Mouse (Mus musculus) cortical plate, adult 2 months (tissue): ENCODE measurements around the gene Hist1h2bm. TPM values are rescaled to one million over a fixed set of nuclear protein-coding genes. Genes with fewer than 3 reads are reported as not detected.
A peak's percentile ranks its signal among the peaks of the same experiment; 100 is the strongest.
"Not testable (repeated sequence)": the region's sequence is repeated elsewhere in the genome, so short reads cannot be mapped to it uniquely, and the experiment has no call there.

Source experiments
- H3K27ac ChIP-seq: fragments of 200-500 bp; 2 replicates; pipeline ENCODE4 v1.5.1; 2012; ENCODE audit warnings: low read length, control low read depth, inconsistent platforms; ENCODE audit not compliant: insufficient read depth
- H3K4me1 ChIP-seq: fragments of 200-500 bp; 2 replicates; pipeline ENCODE4 v1.6.1; 2011; ENCODE audit warnings: low read length; ENCODE audit not compliant: control insufficient read depth, insufficient read depth
- H3K4me3 ChIP-seq: fragments of 200-500 bp; 2 replicates; pipeline ENCODE4 v1.5.1; 2011; ENCODE audit warnings: mild to moderate bottlenecking, low read length, control low read depth; ENCODE audit not compliant: insufficient read depth
- CTCF ChIP-seq: fragments of 200-500 bp; IDR thresholded peaks from 2 replicates; pipeline ENCODE4 v1.5.1; 2011; ENCODE audit warnings: mild to moderate bottlenecking, control low read depth, low read length; ENCODE audit not compliant: insufficient read depth; ENCODE audit errors: extremely low read depth
- POLR2A ChIP-seq: fragments of 200-500 bp; IDR thresholded peaks from 2 replicates; pipeline ENCODE4 v1.6.1; 2011; ENCODE audit warnings: mild to moderate bottlenecking, low read length, control low read depth; ENCODE audit not compliant: insufficient read depth; ENCODE audit errors: extremely low read depth
- polyA plus RNA-seq: library from polyadenylated mRNA; depleted of rRNA; stranded (reverse); fragments of >200 nt; gene quantifications from 2 replicates; pipeline ENCODE4 v1.2.3, GENCODE M21; 2012; rRNA removed

Gene Hist1h2bm
- polyA plus RNA-seq, result 0.77 TPM in 1 of 2 replicates, not detected in the other

DNA sequence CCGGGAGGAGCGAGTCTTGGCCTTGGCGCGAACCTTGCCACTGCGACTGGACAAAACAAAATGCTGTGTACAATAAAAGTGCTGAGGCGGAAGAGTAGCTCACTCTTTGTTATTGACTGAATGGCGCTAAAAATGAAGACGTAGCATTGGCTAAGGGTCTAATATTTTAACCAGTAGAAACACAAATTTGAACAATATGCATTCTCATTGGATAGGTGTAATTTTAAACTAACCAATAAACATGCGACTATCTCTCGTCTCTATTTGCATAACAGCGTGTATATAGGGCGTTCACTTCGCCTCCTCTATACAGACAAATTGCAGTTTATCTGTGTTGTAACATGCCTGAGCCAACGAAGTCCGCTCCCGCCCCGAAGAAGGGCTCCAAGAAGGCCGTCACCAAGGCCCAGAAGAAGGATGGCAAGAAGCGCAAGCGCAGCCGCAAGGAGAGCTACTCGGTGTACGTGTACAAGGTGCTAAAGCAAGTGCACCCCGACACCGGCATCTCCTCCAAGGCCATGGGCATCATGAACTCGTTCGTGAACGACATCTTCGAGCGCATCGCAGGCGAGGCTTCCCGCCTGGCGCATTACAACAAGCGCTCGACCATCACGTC is at the start of gene Hist1h2bm:
Hist1h2bm (plus strand) TSS at position 288 of the 616 bp plus-strand sequence.
- H3K4me3 ChIP-seq, result peak within 1 kb of the TSS; percentile 42
- peak; percentile 85 for TF ChIP-seq POLR2A
- H3K27ac ChIP-seq, H3K4me1 ChIP-seq: not testable (repeated sequence)

DNA sequence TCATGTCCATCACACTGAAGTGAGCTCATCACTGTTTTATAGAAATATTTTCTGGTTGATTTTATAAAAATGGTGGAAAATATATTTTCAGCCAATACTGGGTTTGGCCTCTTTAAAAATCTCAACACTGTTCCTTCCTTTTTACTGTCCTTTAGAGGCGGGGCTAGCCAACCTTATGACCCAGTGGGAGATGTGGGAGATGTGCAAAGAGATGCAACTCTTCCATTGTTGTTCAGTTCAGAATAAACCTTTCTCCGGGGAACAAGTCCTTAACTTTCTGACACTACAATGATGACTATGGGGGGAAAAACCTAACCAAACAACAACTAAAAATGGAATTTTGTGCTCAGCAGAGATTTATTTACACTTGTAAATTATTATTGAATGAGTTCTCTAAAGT is 44.5 kb upstream of the Hist1h2bm start, which contains the start of gene Olfr1360:
Olfr1360 (minus strand) TSS at position 101 of the 400 bp plus-strand sequence.
- Histone ChIP-seq H3K4me1 (no peaks in the 10 kb centered on the region), H3K4me3 (no peak within 1 kb of the TSS), H3K27ac (no peak within 1 kb of the TSS)
- TF ChIP-seq CTCF (no peak), POLR2A (no peak)

DNA sequence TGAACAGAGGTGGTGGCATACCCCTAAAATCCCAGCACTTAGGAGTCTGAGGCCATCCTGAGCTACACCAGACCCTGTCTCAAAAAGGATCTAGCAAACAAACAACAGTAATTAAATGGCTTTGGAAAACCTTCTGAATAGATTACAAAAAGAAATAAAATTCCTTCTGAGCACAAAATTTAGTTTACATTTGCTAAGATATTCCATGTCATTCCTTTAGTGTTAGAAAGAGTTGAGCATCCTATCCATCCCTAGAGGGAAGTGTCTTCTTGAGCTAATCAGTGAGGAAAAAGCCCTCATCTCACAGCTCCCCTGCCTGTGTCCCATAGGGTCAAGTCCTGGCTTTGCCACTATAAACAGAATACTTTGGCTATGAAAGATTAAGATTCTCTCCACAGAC is 24.0 kb upstream of the Hist1h2bm start, which contains the start of gene Olfr1359:
Olfr1359 (plus strand) TSS at position 301 of the 400 bp plus-strand sequence.
- Histone ChIP-seq H3K4me1 (no peaks in the 10 kb centered on the region), H3K27ac (no peak within 1 kb of the TSS), H3K4me3 (no peak within 1 kb of the TSS)
- no peak for TF ChIP-seq POLR2A
- TF ChIP-seq CTCF, result no peak

DNA sequence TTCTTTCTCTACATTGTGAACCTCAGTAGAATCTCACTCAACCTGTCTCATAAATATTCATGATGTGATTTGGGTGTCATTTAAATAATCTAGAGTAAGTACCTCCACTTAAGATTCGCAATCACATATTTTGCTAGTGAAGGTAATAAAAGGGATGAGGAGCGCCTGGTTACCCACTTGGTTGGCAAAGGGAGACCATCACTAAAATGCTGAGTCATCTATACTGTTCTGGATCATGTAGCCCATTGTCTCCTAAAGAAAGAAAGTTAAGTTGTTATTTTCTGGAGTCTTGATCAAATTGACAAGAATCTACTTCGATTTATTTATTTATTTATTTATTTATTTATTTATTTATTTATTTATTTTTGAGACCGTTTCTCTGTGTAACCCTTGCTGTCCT is 15.2 kb upstream of the Hist1h2bm start:
- H3K4me1 ChIP-seq, result no peaks in the 10 kb centered on the region
- H3K4me3 ChIP-seq, result no peak overlapping the region
- no peak for TF ChIP-seq POLR2A
- H3K27ac ChIP-seq, result no peak overlapping the region

DNA sequence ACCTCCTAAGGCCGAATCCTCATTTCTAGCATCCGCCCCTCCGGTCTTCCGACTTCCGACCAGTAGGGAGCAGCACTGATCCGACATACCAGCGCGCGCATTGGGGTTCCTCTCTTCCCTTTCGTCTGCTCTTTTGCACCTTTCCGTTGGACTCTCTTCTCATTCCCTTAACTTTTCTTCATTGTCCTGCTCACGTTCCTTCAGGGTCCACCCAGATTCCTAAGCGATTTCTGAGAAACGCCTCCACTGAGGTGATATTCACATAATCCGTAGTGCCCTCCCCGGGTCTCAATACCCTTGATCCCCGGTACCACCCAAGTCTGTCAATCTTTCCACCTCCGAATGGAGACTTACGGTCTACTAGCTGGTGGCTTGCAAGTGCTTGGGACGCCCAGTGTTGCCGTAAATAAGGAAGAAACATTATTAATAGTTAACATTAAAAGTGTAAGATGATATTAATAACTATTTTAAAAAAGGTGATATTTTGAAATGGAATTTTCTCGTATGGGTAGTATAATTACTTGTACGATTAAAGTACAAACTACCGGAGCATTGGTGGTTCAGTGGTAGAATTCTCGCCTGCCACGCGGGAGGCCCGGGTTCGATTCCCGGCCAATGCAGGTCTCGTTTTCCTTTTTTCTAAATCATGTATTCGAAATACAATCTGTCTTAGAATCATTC is 11.7 kb upstream of the Hist1h2bm start:
- peak overlapping the region; percentile 85 for H3K4me3 ChIP-seq
- no peak overlapping the region for H3K27ac ChIP-seq
- H3K4me1 ChIP-seq, result peaks cover 2% of the 10 kb centered on the region; the same call in 1 of the 2 replicates
- TF ChIP-seq POLR2A (no peak), CTCF (peak; percentile 65)

DNA sequence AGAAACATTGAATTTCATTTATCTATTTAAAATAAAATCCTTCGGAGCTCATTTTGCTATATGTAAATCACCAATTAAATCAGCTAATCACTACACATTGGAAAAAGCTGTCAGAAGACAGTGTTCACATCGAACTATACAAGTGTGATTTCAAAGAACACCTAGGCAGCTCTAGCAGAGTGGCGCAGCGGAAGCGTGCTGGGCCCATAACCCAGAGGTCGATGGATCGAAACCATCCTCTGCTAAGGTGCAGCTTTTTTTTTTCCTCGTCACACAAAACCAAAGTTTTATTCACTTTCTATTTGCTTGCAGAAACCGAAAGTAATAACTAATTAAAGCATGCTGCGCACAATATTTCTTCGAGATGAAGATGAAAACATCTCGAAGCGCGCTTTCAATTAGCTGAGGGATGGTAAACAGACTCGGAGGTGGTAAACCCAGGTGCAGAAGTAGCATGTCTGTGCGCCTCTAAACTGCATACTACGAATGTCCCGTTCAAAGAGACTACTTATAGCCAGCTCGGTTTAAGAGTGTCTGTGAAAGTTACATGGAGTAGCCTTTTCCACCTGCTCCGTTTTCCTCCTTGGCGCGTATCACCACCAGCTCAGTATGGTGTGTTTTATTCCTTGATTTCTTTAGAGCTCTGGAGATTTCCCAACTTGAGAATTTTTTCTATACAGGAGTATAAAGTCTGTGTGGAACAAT is 10.9 kb upstream of the Hist1h2bm start:
- Histone ChIP-seq H3K4me3 (peak overlapping the region; percentile 85), H3K27ac (no peak overlapping the region), H3K4me1 (peaks cover 4% of the 10 kb centered on the region; the same call in 1 of the 2 replicates)
- no peak for TF ChIP-seq POLR2A
- TF ChIP-seq CTCF, result no peak

DNA sequence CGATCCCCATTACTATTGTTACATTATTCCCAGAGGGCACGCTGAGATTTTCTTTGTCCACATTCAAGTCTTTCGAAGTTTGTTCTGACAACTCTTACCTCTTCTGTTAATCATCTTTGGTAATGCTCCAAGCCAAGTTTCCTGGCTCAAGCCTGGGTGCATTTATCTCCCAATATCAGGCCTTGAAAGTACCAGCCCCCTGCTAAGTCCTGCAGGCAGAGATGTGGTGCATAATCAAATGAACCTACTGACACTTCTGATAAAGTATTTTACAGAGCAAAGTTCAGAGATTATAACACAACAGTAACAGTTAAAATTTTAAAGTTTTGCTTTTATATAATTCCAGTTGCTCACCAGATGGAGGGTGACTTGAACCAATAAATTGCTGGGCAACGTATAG is 10.1 kb upstream of the Hist1h2bm start:
- TF ChIP-seq CTCF (no peak), POLR2A (no peak)
- Histone ChIP-seq H3K4me3 (peak overlapping the region; percentile 85; the same call in 1 of the 2 replicates), H3K4me1 (peaks cover 4% of the 10 kb centered on the region; the same call in 1 of the 2 replicates), H3K27ac (no peak overlapping the region)

DNA sequence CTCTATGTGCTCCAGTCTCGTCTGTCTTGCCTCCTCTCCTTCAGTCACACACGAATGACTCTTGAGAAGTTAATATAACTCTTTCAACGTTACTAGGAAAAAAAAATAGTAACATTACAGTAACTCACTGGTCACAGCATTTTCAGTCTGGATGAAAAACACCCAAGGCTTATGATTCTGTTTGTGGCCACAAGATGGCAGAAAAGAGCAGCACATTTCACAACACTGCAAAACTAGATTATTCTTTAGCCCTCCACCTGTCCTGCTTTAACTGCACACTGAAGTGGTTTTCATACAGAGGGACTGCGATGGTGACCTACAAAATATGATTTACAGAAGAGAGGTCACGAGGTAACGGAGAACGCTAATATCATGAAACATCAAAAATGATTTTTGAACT is 7.1 kb upstream of the Hist1h2bm start:
- no peak overlapping the region for H3K27ac ChIP-seq
- H3K4me1 ChIP-seq, result peaks cover 5% of the 10 kb centered on the region; the same call in 1 of the 2 replicates
- H3K4me3 ChIP-seq, result peak overlapping the region; percentile 33; the same call in 1 of the 2 replicates
- TF ChIP-seq POLR2A, result no peak
- peak; percentile 54; the same call in 1 of the 2 replicates for TF ChIP-seq CTCF

DNA sequence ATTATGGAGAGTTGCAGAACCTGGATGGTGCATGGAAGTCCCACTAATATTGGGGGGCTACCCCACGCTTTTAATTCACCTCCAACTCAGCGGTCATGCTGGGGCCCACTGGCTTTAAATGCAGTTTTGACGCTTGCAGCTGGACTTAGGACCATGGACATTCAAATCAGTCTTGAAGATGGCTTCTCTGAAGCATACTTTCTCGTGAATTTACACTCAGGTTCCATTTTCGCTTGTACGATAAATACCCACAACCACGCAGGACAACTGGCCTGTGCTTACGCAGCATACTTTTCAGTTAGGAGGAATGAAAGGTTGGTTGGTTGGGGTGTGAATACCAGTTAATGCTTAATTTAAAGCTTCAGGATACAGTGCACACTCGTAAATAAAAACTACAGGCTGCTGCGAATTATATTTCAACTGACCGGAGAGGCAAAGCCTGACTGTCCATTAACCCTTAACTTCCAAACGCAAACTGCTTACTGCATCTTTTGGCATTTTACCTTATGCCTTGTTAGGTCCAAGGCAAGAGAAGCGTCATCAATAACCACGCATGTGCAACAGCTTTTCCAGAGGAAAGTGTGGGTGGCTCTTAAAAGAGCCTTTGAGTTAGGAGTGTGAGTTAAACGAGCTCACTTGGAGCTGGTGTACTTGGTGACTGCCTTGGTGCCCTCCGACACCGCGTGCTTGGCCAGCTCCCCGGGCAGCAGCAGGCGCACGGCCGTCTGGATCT is 6.5 kb upstream of the Hist1h2bm start:
- peak overlapping the region; percentile 33 for H3K4me3 ChIP-seq
- H3K27ac ChIP-seq, result no peak overlapping the region

More for the DNA sequence above, 6.5 kb upstream of the Hist1h2bm start:
- H3K4me1 ChIP-seq, result peaks cover 5% of the 10 kb centered on the region; the same call in 1 of the 2 replicates
- TF ChIP-seq CTCF (no peak), POLR2A (no peak)
